ENCODE assay signal across 31 mouse cellular contexts in genomic region chr1:170953192-170953591, GRCm38 (mm10). TPM values are rescaled to one million over a fixed set of nuclear protein-coding genes. Genes with fewer than 3 reads are reported as not detected.
A peak's percentile ranks its signal among the peaks of the same experiment; 100 is the strongest.
DNase-seq lines count a peak whose midpoint lies in the region; ATAC-seq and TF ChIP-seq lines count a peak whose summit lies in the region.
"Had no signal": no experiment of that assay in that cellular context is flagged by ENCODE, and none has a peak within 500 bp of the region (broad histone marks: within the 10 kb centered on the region; RNA-seq: fewer than 3 reads in every experiment).

No protein-coding gene starts in this region.

- H3K27ac ChIP-seq in liver, adult 2 months (replicated peaks; ENCODE audit: insufficient read depth, low read depth, low read length) = no peak overlapping the region
- no peak overlapping the region for H3K27ac ChIP-seq in liver, embryonic 11.5 days (ENCODE audit: low read depth, low read length)
- H3K27ac ChIP-seq in kidney, adult 2 months (ENCODE audit: insufficient read depth, low read depth, low read length) = no peak overlapping the region
- H3K27ac ChIP-seq: embryonic facial prominence, embryonic 10.5 days; embryonic facial prominence, embryonic 15.5 days; forebrain, embryonic 13.5 days; hindbrain, embryonic 12.5 days; limb, embryonic 12.5 days; liver, embryonic 13.5 days; midbrain, embryonic 12.5 days; neural tube, embryonic 13.5 days had no signal

- TF ChIP-seq CTCF in liver, adult 2 months (IDR thresholded peaks at IDR 0.05; ENCODE audit: low read depth, low read length) = no peak
- TF ChIP-seq CTCF in kidney, adult 2 months (conservative IDR thresholded peaks at IDR 0.05; ENCODE audit: insufficient read depth, insufficient read length, low read depth, low read length) = no peak

- H3K79me2 ChIP-seq in liver, adult 2 months (ENCODE audit: control insufficient read depth, insufficient read depth, low read length) = no peaks in the 10 kb centered on the region

- peaks cover 2% of the 10 kb centered on the region; the same call in 1 of the 2 replicates for H3K4me1 ChIP-seq in liver, adult 2 months (ENCODE audit: control insufficient read depth, insufficient read depth, low read length)
- H3K4me1 ChIP-seq in liver, embryonic 11.5 days (replicated peaks; ENCODE audit: control insufficient read depth, insufficient read depth, low read length) = no peaks in the 10 kb centered on the region
- H3K4me1 ChIP-seq in kidney, adult 2 months (ENCODE audit: control insufficient read depth, insufficient read depth, low read length) = no peaks in the 10 kb centered on the region
- H3K4me1 ChIP-seq: embryonic facial prominence, embryonic 10.5 days; embryonic facial prominence, embryonic 15.5 days; forebrain, embryonic 13.5 days; hindbrain, embryonic 12.5 days; limb, embryonic 12.5 days; midbrain, embryonic 12.5 days; neural tube, embryonic 13.5 days had no signal

- no peaks in the 10 kb centered on the region for H3K9me3 ChIP-seq in liver, embryonic 11.5 days (ENCODE audit: control insufficient read depth, low read length)
- H3K9me3 ChIP-seq: embryonic facial prominence, embryonic 10.5 days; embryonic facial prominence, embryonic 15.5 days; forebrain, embryonic 13.5 days; hindbrain, embryonic 12.5 days; limb, embryonic 12.5 days; liver, embryonic 13.5 days; megakaryocyte, embryonic 14.5 days; midbrain, embryonic 12.5 days; neural tube, embryonic 13.5 days had no signal

- 77% methylated on average over 2 of the region's 2 CpGs for WGBS in liver, adult 2 months
- 76% methylated on average over 2 of the region's 2 CpGs for WGBS in liver, embryonic 11.5 days
- 86% methylated on average over 2 of the region's 2 CpGs for WGBS in kidney, adult 2 months

- H3K36me3 ChIP-seq in liver, adult 2 months (ENCODE audit: control insufficient read depth, insufficient read depth, low read length) = no peaks in the 10 kb centered on the region
- H3K36me3 ChIP-seq in liver, embryonic 11.5 days (ENCODE audit: control insufficient read depth, insufficient read depth, low read length) = no peaks in the 10 kb centered on the region
- no peaks in the 10 kb centered on the region for H3K36me3 ChIP-seq in kidney, adult 2 months (ENCODE audit: control insufficient read depth, insufficient read depth, low read length)
- H3K36me3 ChIP-seq: embryonic facial prominence, embryonic 10.5 days; embryonic facial prominence, embryonic 15.5 days; hindbrain, embryonic 12.5 days; limb, embryonic 12.5 days; liver, embryonic 13.5 days; midbrain, embryonic 12.5 days; neural tube, embryonic 13.5 days had no signal

- no peaks in the 10 kb centered on the region for H3K27me3 ChIP-seq in liver, adult 2 months (ENCODE audit: control insufficient read depth, insufficient read depth, low read length)
- no peaks in the 10 kb centered on the region for H3K27me3 ChIP-seq in liver, embryonic 11.5 days (replicated peaks; ENCODE audit: control insufficient read depth, insufficient read depth, low read length)
- H3K27me3 ChIP-seq in kidney, adult 2 months (replicated peaks; ENCODE audit: control insufficient read depth, insufficient read depth, low read length) = no peaks in the 10 kb centered on the region
- H3K27me3 ChIP-seq: embryonic facial prominence, embryonic 15.5 days; forebrain, embryonic 13.5 days; hindbrain, embryonic 12.5 days; limb, embryonic 12.5 days; liver, embryonic 13.5 days; megakaryocyte, embryonic 14.5 days; midbrain, embryonic 12.5 days; neural tube, embryonic 13.5 days had no signal

- peak; percentile 39 for DNase-seq in liver, adult 2 months (ENCODE audit: extremely low read depth, low read depth, low spot score)
- DNase-seq in liver, embryonic 11.5 days (ENCODE audit: low spot score) = no peak
- peak; percentile 72 for DNase-seq in 416B (ENCODE audit: low read depth)
- no peak for DNase-seq in kidney, adult 2 months
- DNase-seq in left cerebral cortex, adult 9 months (ENCODE audit: low spot score in 2 of 2) = no peak
- DNase-seq: adrenal gland, postnatal 14 days; cerebellum, adult 11-12 months; cerebellum, postnatal 10 days; gastrocnemius, postnatal 36 days; heart, postnatal 14 days; kidney, adult 9 months; kidney, postnatal 10 days; liver, embryonic 13.5 days; lung, adult 2 months; right cerebral cortex, postnatal 4 days; thymus, postnatal 4 days had no signal

- ATAC-seq in liver, embryonic 11.5 days (replicated peaks; ENCODE audit: low FRiP score) = no peak
- ATAC-seq in granulocyte monocyte progenitor cell, adult 5-6 weeks (replicated peaks; ENCODE audit: poor library complexity, severe bottlenecking) = peak; percentile 100
- ATAC-seq in monocyte, adult 5-6 weeks (replicated peaks; ENCODE audit: insufficient number of reproducible peaks, low FRiP score, low TSS enrichment, poor library complexity, severe bottlenecking) = peak; percentile 98
- ATAC-seq: forebrain, embryonic 13.5 days; intestine, embryonic 16.5 days had no signal

- no peak overlapping the region for H3K9ac ChIP-seq in liver, adult 2 months (ENCODE audit: low read depth, low read length)
- no peak overlapping the region for H3K9ac ChIP-seq in liver, embryonic 11.5 days (ENCODE audit: low read depth, low read length)
- H3K9ac ChIP-seq: embryonic facial prominence, embryonic 15.5 days; forebrain, embryonic 13.5 days; hindbrain, embryonic 12.5 days; limb, embryonic 12.5 days; liver, embryonic 13.5 days; midbrain, embryonic 12.5 days; neural tube, embryonic 13.5 days had no signal

- H3K4me3 ChIP-seq in liver, adult 2 months (ENCODE audit: insufficient read depth, low read depth, low read length) = no peak overlapping the region
- no peak overlapping the region for H3K4me3 ChIP-seq in liver, embryonic 11.5 days (ENCODE audit: low read depth, low read length)
- H3K4me3 ChIP-seq in kidney, adult 2 months (ENCODE audit: insufficient read depth, low read depth, low read length) = no peak overlapping the region
- H3K4me3 ChIP-seq: embryonic facial prominence, embryonic 10.5 days; embryonic facial prominence, embryonic 15.5 days; forebrain, embryonic 13.5 days; hindbrain, embryonic 12.5 days; limb, embryonic 12.5 days; liver, embryonic 13.5 days; midbrain, embryonic 12.5 days; neural tube, embryonic 13.5 days had no signal

- H3K4me2 ChIP-seq in liver, embryonic 11.5 days = no peak overlapping the region
- H3K4me2 ChIP-seq: embryonic facial prominence, embryonic 15.5 days; forebrain, embryonic 13.5 days; hindbrain, embryonic 12.5 days; limb, embryonic 12.5 days; liver, embryonic 13.5 days; midbrain, embryonic 12.5 days; neural tube, embryonic 13.5 days had no signal

- no peak for TF ChIP-seq POLR2A in liver, adult 2 months (IDR thresholded peaks at IDR 0.05; ENCODE audit: extremely low read depth, insufficient read depth, low read length)
- no peak for TF ChIP-seq POLR2A in kidney, adult 2 months (IDR thresholded peaks at IDR 0.05; ENCODE audit: low read depth, low read length)

RNA-seq across cellular contexts. Expression of gene Fcgr2b, which starts 23.2 kb away (rescaled TPM):
- 56.6 and 68.7 TPM in 2 replicates for total RNA-seq in liver, adult 2 months (2014; rRNA removed)
- 18.6 and 34.9 TPM in 2 replicates for polyA plus RNA-seq in liver, adult 2 months (2012; rRNA removed)
- polyA plus RNA-seq in liver, embryonic 11.5 days (2014; fragmentation: Nextera tagmentation; extraction: Ambion mirVana) = 1.8 and 2.0 TPM in 2 replicates
- total RNA-seq in granulocyte monocyte progenitor cell, adult 5-6 weeks (2014; fragmentation: Nextera tagmentation) = 106 and 115 TPM in 2 replicates
- total RNA-seq in granulocyte monocyte progenitor cell, adult 5-6 weeks (2017) = 106 and 143 TPM in 2 replicates
- total RNA-seq in monocyte, adult 5-6 weeks (2017) = 181 to 197 TPM (median 187 TPM) in 3 replicates
- 61.7 and 64.6 TPM in 2 replicates for polyA plus RNA-seq in kidney, adult 2 months (2012; rRNA removed)
- polyA plus RNA-seq: embryonic facial prominence, embryonic 10.5 days had no signal

RNA-seq across cellular contexts. Expression of gene Fcrla, which starts 25.8 kb away (rescaled TPM):
- 0.83 and 1.1 TPM in 2 replicates for total RNA-seq in liver, adult 2 months (2014; rRNA removed)
- polyA plus RNA-seq in liver, adult 2 months (2012; rRNA removed) = 0.37 and 1.1 TPM in 2 replicates
- 0.35 and 0.45 TPM in 2 replicates for polyA plus RNA-seq in liver, embryonic 11.5 days (2014; fragmentation: Nextera tagmentation; extraction: Ambion mirVana)
- total RNA-seq in granulocyte monocyte progenitor cell, adult 5-6 weeks (2014; fragmentation: Nextera tagmentation) = not detected in 2 replicates
- total RNA-seq in granulocyte monocyte progenitor cell, adult 5-6 weeks (2017) = not detected in 2 replicates
- total RNA-seq in monocyte, adult 5-6 weeks (2017) = 25.8 to 50.1 TPM (median 35.3 TPM) in 3 replicates
- polyA plus RNA-seq in kidney, adult 2 months (2012; rRNA removed) = 0.71 and 6.4 TPM in 2 replicates
- total RNA-seq: left cerebral cortex, postnatal 14 days; midbrain, postnatal 0 days had no signal
- polyA plus RNA-seq: embryonic facial prominence, embryonic 10.5 days; embryonic facial prominence, embryonic 15.5 days; forebrain, embryonic 13.5 days; hindbrain, embryonic 12.5 days; intestine, embryonic 16.5 days; limb, embryonic 12.5 days; midbrain, embryonic 12.5 days; midbrain, postnatal 0 days; neural tube, embryonic 13.5 days; stomach, embryonic 14.5 days had no signal

RNA-seq across cellular contexts. Expression of gene Fcrlb, which starts 40.5 kb away (rescaled TPM):
- total RNA-seq in liver, adult 2 months (2014; rRNA removed) = 0.18 and 0.20 TPM in 2 replicates
- polyA plus RNA-seq in liver, adult 2 months (2012; rRNA removed) = 0.11 TPM in 1 of 2 replicates, not detected in the other
- polyA plus RNA-seq in liver, embryonic 11.5 days (2014; fragmentation: Nextera tagmentation; extraction: Ambion mirVana) = 0.14 TPM in 1 of 2 replicates, not detected in the other
- not detected in 2 replicates for total RNA-seq in granulocyte monocyte progenitor cell, adult 5-6 weeks (2014; fragmentation: Nextera tagmentation)
- total RNA-seq in granulocyte monocyte progenitor cell, adult 5-6 weeks (2017) = not detected in 2 replicates
- 0.43 TPM in 1 of 3 replicates, not detected in the others for total RNA-seq in monocyte, adult 5-6 weeks (2017)
- 0.31 and 0.54 TPM in 2 replicates for polyA plus RNA-seq in kidney, adult 2 months (2012; rRNA removed)
- total RNA-seq: adrenal gland, postnatal 14 days; gastrocnemius, postnatal 36 days; heart, adult 8-10 months; heart, postnatal 14 days had no signal
- polyA plus RNA-seq: embryonic facial prominence, embryonic 10.5 days; forebrain, embryonic 13.5 days; hindbrain, embryonic 12.5 days; limb, embryonic 12.5 days; liver, embryonic 13.5 days; stomach, embryonic 14.5 days had no signal

Comparison
In these comparisons a context has a peak if more than half of its experiments do, and no peak if none do; other contexts are left out.
1. DNase-seq: peak in liver, adult 2 months (single experiment) and 416B (single experiment); none in liver, embryonic 11.5 days (single experiment), kidney, adult 2 months (single experiment) and left cerebral cortex, adult 9 months (0 of 2).
2. RNA of gene Fcrla, which starts 25.8 kb away (total RNA-seq): 25.8 to 50.1 TPM in monocyte, adult 5-6 weeks; 0.83 to 1.1 TPM in liver, adult 2 months and not detected in granulocyte monocyte progenitor cell, adult 5-6 weeks; every median in the first group is over 10 times any median in the second.